Mouse (Mus musculus) lung, adult 2 months (tissue): ENCODE measurements around the gene Hoxd10.

Experiments used
- CTCF ChIP-seq: fragments of 200-500 bp; IDR thresholded peaks from 2 replicates; pipeline ENCODE4 v1.5.1; 2011; ENCODE audit warnings: mild to moderate bottlenecking, low read length, control low read depth; ENCODE audit not compliant: insufficient read depth
- POLR2A ChIP-seq: fragments of 200-500 bp; IDR thresholded peaks from 2 replicates; pipeline ENCODE4 v1.6.1; 2011; ENCODE audit warnings: low read depth, mild to moderate bottlenecking, control low read depth, low read length, borderline replicate concordance; ENCODE audit errors: extremely low read depth

- TF ChIP-seq CTCF: no peak
- TF ChIP-seq POLR2A: no peak
Observed at GRCm38 (mm10) chr2:74690338-74690716, 1.4 kb upstream of the Hoxd10 start.
